Mouse (Mus musculus) forebrain, postnatal 0 days (tissue): ENCODE measurements around the gene Slc6a4. TPM values are rescaled to one million over a fixed set of nuclear protein-coding genes. Genes with fewer than 3 reads are reported as not detected.

Experiments used
- ATAC-seq: fragments of 200-750 bp; cut with Nextera tagmentation; 2 replicates; pipeline ENCODE4 v1.8.0; 2017; ENCODE audit warnings: mild to moderate bottlenecking, moderate library complexity
- DNase-seq: peaks from one replicate; pipeline ENCODE4 v3.0.0-alpha.2; 2015
- H3K27ac ChIP-seq: fragments of 300-500 bp; sonication (generic); 2 replicates; pipeline ENCODE4 v1.5.1; 2014; ENCODE audit warnings: low read depth, mild to moderate bottlenecking, antibody characterized with exemption, low read length, moderate library complexity, mixed read lengths
- H3K27me3 ChIP-seq: fragments of 300-500 bp; sonication (generic); 2 replicates; pipeline ENCODE4 v1.6.1; 2014; ENCODE audit warnings: mild to moderate bottlenecking, low read length, mixed read lengths; ENCODE audit not compliant: insufficient read depth
- H3K36me3 ChIP-seq: fragments of 300-500 bp; sonication (generic); 2 replicates; pipeline ENCODE4 v1.6.1; 2014; ENCODE audit warnings: mild to moderate bottlenecking, moderate library complexity; ENCODE audit not compliant: insufficient read depth
- H3K4me1 ChIP-seq: fragments of 300-500 bp; sonication (generic); 2 replicates; pipeline ENCODE4 v1.6.1; 2014; ENCODE audit warnings: antibody characterized with exemption; ENCODE audit not compliant: insufficient read depth
- H3K4me2 ChIP-seq: fragments of 300-500 bp; sonication (generic); 2 replicates; pipeline ENCODE4 v1.6.1; 2014; ENCODE audit warnings: low read depth, mild to moderate bottlenecking, moderate library complexity
- H3K4me3 ChIP-seq: fragments of 300-500 bp; sonication (generic); 2 replicates; pipeline ENCODE4 v1.5.1; 2014; ENCODE audit warnings: low read depth, low read length, mixed read lengths
- H3K9ac ChIP-seq: fragments of 300-500 bp; sonication (generic); 2 replicates; pipeline ENCODE4 v1.6.1; 2014; ENCODE audit warnings: mild to moderate bottlenecking
- H3K9me3 ChIP-seq: fragments of 300-500 bp; sonication (generic); 2 replicates; pipeline ENCODE4 v1.6.1; 2016; ENCODE audit warnings: low read length
- CTCF ChIP-seq: sonication (generic); IDR thresholded peaks from 2 replicates; pipeline ENCODE4 v1.5.1; 2016; ENCODE audit warnings: antibody characterized with exemption, control low read depth, low read depth
- WGBS: fragments of 180-500 bp; shearing (Covaris S2); extraction: QIAGEN DNeasy Blood & Tissue Kit; methylation state at CpG from one replicate; pipeline ENCODE4 v1.1.7; 2014; 5-methylcytosine and 5-hydroxymethylcytosine counted together
- polyA plus RNA-seq: library from polyadenylated mRNA; unstranded; fragments of >200 nt; fragmentation: Nextera tagmentation; extraction: Ambion mirVana; gene quantifications from 2 replicates; pipeline ENCODE4 v1.2.1, GENCODE M21; 2015
- total RNA-seq: library from RNA; depleted of rRNA; stranded (reverse); fragments of >200 nt; gene quantifications from 2 replicates; pipeline ENCODE4 v1.2.3, GENCODE M21; 2014; rRNA removed

The Slc6a4 gene
- 1.3 and 3.0 TPM in 2 replicates for total RNA-seq
- polyA plus RNA-seq, result 2.2 and 3.0 TPM in 2 replicates

DNA sequence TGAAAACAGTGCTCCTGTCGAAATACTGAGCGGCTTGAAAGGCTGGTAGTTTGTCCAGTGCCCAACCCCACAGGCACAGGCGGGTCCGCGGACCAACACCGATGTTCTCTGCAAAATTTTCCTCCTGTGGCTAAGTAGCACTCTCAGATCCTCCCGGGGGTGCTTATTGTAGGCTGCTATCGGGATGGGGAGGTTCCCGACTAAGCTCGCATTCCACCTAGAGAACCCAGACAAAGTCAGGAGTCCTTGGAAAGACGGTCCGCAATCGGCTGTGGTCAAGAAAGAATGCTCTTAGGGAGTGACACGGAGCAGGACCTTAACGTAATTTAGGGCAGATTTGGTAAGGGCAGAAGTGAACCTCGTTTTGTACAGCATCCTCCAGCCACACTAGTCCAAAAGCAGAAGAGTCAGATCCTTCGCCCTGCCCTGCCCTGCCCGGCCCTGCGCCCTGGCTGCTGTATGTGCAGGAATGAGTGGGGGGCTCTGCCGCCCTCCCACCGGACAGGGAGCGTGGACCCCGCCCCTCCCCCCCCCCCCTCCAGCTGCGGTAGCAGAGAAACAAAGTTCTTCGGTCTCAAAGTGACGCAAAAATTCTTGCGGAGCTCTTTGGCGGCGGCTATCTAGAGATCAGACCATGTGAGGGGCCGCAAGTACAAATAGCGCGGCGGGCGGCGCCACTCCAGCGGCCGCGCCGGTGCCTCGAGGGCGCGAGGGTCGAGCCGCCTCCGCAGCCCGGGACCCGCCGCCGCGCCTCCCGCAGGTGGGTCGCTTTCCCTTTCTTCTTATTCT is at the start of gene Slc6a4:
TSS of gene Slc6a4 (plus strand) at position 688 of the 789 bp plus-strand sequence.
- TF ChIP-seq CTCF, result no peak
- Histone ChIP-seq H3K9ac (peak within 1 kb of the TSS; percentile 44), H3K9me3 (no peaks in the 10 kb centered on the region), H3K27ac (no peak within 1 kb of the TSS), H3K4me2 (peak within 1 kb of the TSS; percentile 93), H3K4me3 (peak within 1 kb of the TSS; percentile 44), H3K4me1 (peaks cover 6% of the 10 kb centered on the region; the same call in 1 of the 2 replicates), H3K36me3 (no peaks in the 10 kb centered on the region), H3K27me3 (peaks cover 28% of the 10 kb centered on the region; the same call in 1 of the 2 replicates)
- DNase-seq, result peak; percentile 52
- no peak for ATAC-seq
- 1% methylated on average over 50 of the region's 52 CpGs for WGBS

DNA sequence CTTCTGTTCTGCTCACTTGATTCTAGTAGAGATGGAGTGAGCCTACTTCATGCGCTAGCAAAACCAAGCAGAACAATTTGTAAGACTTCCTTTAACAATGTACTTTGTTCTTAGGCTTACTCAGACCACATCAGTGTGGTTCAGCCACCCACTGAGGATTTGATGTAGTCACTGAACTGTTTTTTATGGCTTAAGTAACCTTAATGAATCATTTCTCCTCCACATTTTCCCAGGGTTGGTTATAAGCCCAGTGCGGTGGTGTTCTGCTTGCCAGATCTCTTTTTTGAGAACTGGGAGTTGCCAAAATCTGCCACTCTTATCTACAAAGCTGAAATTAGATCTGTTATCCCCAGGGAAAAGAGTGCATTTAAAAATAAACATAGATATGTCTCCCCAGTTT is 44.9 kb upstream of the Slc6a4 start:
- no peaks in the 10 kb centered on the region for H3K27me3 ChIP-seq
- H3K27ac ChIP-seq, result no peak overlapping the region
- no peak overlapping the region for H3K9ac ChIP-seq
- H3K4me3 ChIP-seq, result no peak overlapping the region
- no peak for DNase-seq
- no peaks in the 10 kb centered on the region for H3K9me3 ChIP-seq
- H3K4me1 ChIP-seq, result no peaks in the 10 kb centered on the region
- no peak overlapping the region for H3K4me2 ChIP-seq
- TF ChIP-seq CTCF, result no peak
- H3K36me3 ChIP-seq, result peaks cover 59% of the 10 kb centered on the region
- WGBS, result 85% methylated on average over 2 of the region's 2 CpGs
- ATAC-seq, result no peak

DNA sequence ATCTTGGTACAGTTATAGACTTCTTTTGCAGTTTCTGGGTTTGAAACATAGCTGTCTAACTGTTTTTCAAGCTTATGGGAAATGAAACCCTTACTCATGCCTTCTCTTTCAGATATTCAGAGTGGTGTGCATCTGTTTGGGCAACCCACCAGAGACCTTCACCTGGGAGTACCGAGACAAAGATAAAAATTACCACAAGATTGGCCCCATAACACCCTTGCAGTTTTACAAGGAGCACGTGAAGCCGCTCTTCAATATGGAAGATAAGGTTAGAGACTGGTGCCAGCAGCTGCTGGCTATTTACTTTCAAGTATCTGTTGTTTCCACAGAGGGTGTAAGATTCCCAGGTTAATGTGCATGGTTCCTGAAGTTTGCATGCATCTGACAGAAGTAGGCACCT is 32.7 kb upstream of the Slc6a4 start:
- ATAC-seq (no peak), DNase-seq (no peak)
- no peak overlapping the region for H3K9ac ChIP-seq
- peaks cover 64% of the 10 kb centered on the region for H3K36me3 ChIP-seq
- no peaks in the 10 kb centered on the region for H3K4me1 ChIP-seq
- H3K27ac ChIP-seq, result no peak overlapping the region
- H3K4me3 ChIP-seq, result no peak overlapping the region
- no peak overlapping the region for H3K4me2 ChIP-seq
- H3K9me3 ChIP-seq, result no peaks in the 10 kb centered on the region
- WGBS, result 94% methylated on average over 3 of the region's 3 CpGs
- H3K27me3 ChIP-seq, result no peaks in the 10 kb centered on the region
- TF ChIP-seq CTCF, result no peak

DNA sequence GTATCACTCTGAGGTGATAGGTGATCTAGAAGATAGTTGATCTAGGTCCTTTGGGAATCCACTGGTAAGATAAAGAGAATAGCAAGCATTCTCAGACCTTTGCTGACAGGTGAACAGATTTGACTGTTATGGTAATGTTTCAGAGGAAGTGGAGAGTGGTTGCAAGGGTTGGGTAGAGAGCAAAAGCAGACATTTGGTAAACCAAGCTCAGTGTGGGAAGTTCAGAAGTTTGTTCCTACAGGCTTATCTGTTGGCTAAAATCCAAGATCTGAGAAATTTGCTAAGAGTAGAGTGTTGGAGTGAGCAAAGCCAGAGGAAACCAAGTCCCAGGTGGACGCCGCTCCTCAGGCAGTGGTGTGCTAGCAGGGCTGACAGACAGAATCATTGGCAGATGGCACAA is 28.1 kb upstream of the Slc6a4 start:
- no peaks in the 10 kb centered on the region for H3K27me3 ChIP-seq
- DNase-seq (no peak), ATAC-seq (no peak)
- WGBS, result 90% methylated on average over 2 of the region's 2 CpGs
- TF ChIP-seq CTCF, result no peak
- H3K4me2 ChIP-seq, result no peak overlapping the region
- H3K27ac ChIP-seq, result no peak overlapping the region
- H3K4me3 ChIP-seq, result no peak overlapping the region
- no peak overlapping the region for H3K9ac ChIP-seq
- peaks cover 70% of the 10 kb centered on the region for H3K36me3 ChIP-seq
- H3K9me3 ChIP-seq, result no peaks in the 10 kb centered on the region
- no peaks in the 10 kb centered on the region for H3K4me1 ChIP-seq

DNA sequence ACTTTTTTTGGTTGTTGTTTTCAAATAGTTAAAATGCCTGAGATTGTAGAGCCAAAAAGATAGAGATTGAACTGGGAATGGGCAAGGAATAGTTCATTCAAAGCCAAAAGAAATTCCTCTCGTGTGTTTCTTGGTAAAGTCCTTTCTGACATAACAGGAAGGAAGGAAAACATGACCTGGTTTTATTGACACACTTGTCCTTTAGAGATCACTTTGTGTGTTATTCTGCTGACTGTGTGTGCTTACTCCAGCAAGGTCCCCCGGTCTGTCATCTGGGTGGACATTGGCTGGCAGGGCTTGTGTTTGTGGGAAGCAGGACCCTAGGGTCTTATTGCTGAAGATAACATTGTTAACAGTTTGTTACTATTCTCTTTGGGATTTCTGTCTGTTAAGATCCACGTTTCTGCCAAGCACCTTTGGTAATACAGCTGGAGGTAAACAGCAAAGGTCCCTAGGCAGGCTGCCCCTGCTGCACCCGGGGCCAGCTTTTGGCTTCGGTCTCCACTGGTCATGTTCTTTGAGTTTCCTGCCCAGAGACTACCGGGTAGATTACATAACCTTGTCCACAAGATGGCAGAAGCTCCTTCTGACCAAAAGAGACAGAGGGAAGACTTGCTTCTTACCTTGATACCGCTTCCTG is 23.6 kb upstream of the Slc6a4 start:
- 91% methylated on average over 7 of the region's 7 CpGs for WGBS
- H3K4me2 ChIP-seq, result no peak overlapping the region
- no peak for DNase-seq
- no peaks in the 10 kb centered on the region for H3K27me3 ChIP-seq
- no peaks in the 10 kb centered on the region for H3K4me1 ChIP-seq
- peak; percentile 28; the same call in 1 of the 2 replicates for TF ChIP-seq CTCF
- peaks cover 62% of the 10 kb centered on the region for H3K36me3 ChIP-seq
- no peak overlapping the region for H3K27ac ChIP-seq
- no peak overlapping the region for H3K9ac ChIP-seq
- ATAC-seq, result no peak
- H3K9me3 ChIP-seq, result no peaks in the 10 kb centered on the region
- H3K4me3 ChIP-seq, result no peak overlapping the region

DNA sequence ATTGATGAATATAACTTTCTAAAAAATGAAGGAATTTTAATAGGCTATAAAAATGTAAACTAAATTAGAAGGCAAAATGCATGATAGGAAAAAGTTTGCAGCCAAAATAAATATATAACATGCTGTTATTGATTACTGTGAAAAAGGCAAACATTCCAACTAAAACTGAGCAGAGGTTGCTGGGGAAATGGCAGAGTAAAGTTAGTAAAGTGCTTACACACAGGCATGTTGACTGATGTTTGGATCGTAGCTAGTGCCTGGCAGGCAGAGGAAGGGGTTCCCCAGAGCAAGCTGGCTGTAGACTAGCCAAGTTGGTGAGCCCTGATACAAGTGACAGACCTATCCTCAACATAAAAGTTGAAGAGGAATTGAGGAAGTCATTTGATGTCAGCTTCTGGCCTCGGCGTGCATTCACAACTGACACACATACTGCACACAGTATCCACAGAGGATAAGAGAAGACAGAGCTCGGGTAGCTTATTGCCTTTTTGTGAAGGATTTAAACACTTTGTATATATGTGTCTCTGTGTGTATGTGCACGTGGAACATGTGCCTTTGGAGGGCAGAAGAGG is 16.7 kb upstream of the Slc6a4 start:
- no peaks in the 10 kb centered on the region for H3K9me3 ChIP-seq
- no peak overlapping the region for H3K4me3 ChIP-seq
- H3K9ac ChIP-seq, result no peak overlapping the region
- H3K27ac ChIP-seq, result no peak overlapping the region
- peaks cover 59% of the 10 kb centered on the region for H3K36me3 ChIP-seq
- no peak for TF ChIP-seq CTCF
- H3K4me1 ChIP-seq, result no peaks in the 10 kb centered on the region
- no peaks in the 10 kb centered on the region for H3K27me3 ChIP-seq
- H3K4me2 ChIP-seq, result no peak overlapping the region
- DNase-seq, result no peak
- WGBS, result 87% methylated on average over 5 of the region's 5 CpGs
- ATAC-seq, result no peak

DNA sequence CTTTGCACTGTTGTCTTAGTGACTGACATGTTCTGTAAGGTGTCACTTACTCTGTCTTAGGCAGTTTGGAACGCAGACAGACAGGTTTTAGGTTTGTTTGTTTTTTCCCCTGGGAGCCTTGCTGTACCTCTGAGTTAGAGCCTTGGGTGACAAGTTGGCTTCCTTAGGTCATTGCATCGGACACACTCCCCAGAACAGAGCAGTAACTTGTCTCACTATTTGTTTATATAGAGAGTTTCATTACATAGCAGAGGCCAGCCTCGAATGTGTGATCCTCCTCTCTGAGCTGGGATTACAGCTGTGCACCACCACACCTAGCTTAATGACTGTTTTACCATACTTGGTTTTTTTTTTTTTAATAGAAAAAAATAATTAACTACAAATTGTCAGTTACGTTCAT is 16.0 kb upstream of the Slc6a4 start:
- Histone ChIP-seq H3K27ac (no peak overlapping the region), H3K9ac (no peak overlapping the region), H3K4me1 (no peaks in the 10 kb centered on the region), H3K4me2 (no peak overlapping the region), H3K36me3 (peaks cover 64% of the 10 kb centered on the region), H3K27me3 (no peaks in the 10 kb centered on the region), H3K9me3 (no peaks in the 10 kb centered on the region), H3K4me3 (no peak overlapping the region)
- ATAC-seq, result no peak
- no peak for TF ChIP-seq CTCF
- 93% methylated on average over 4 of the region's 4 CpGs for WGBS
- DNase-seq, result no peak
